Mouse (Mus musculus) liver, embryonic 11.5 days (tissue): ENCODE data around the gene Ino80d. TPM values are rescaled to one million over a fixed set of nuclear protein-coding genes. Genes with fewer than 3 reads are reported as not detected.

ENCODE experiments used
- ATAC-seq: fragments of 200-750 bp; cut with Nextera tagmentation; replicated peaks from 2 replicates; pipeline ENCODE4 v1.8.0; 2017; ENCODE audit warnings: moderate number of reproducible peaks, mild to moderate bottlenecking, moderate TSS enrichment, moderate library complexity; ENCODE audit not compliant: low FRiP score
- DNase-seq: peaks from one replicate; pipeline ENCODE4 v3.0.0-alpha.2; 2017; ENCODE audit warnings: low spot score
- H3K27ac ChIP-seq: fragments of 300-500 bp; sonication (generic); 2 replicates; pipeline ENCODE4 v1.5.1; 2014; ENCODE audit warnings: mild to moderate bottlenecking, low read depth, low read length, control low read depth
- H3K27me3 ChIP-seq: fragments of 300-500 bp; sonication (generic); replicated peaks from 2 replicates; pipeline ENCODE4 v1.6.1; 2014; ENCODE audit warnings: low read length, mixed read lengths; ENCODE audit not compliant: control insufficient read depth, insufficient read depth
- H3K36me3 ChIP-seq: fragments of 300-500 bp; sonication (generic); 2 replicates; pipeline ENCODE4 v1.6.1; 2014; ENCODE audit warnings: mild to moderate bottlenecking, low read length, moderate library complexity, mixed read lengths; ENCODE audit not compliant: control insufficient read depth, insufficient read depth
- H3K4me1 ChIP-seq: fragments of 300-500 bp; sonication (generic); replicated peaks from 2 replicates; pipeline ENCODE4 v1.6.1; 2014; ENCODE audit warnings: low read length, mixed read lengths; ENCODE audit not compliant: control insufficient read depth, insufficient read depth
- H3K4me2 ChIP-seq: fragments of 300-500 bp; sonication (generic); 2 replicates; pipeline ENCODE4 v1.6.1; 2014; ENCODE audit warnings: mild to moderate bottlenecking, control low read depth, moderate library complexity
- H3K4me3 ChIP-seq: fragments of 300-500 bp; sonication (generic); 2 replicates; pipeline ENCODE4 v1.5.1; 2014; ENCODE audit warnings: low read depth, low read length, control low read depth
- H3K9ac ChIP-seq: fragments of 300-500 bp; sonication (generic); 2 replicates; pipeline ENCODE4 v1.6.1; 2014; ENCODE audit warnings: low read depth, low read length, control low read depth
- H3K9me3 ChIP-seq: fragments of 300-500 bp; sonication (generic); 2 replicates; pipeline ENCODE4 v1.6.1; 2016; ENCODE audit warnings: low read length, inconsistent platforms, mixed read lengths; ENCODE audit not compliant: control insufficient read depth
- WGBS: fragments of 180-500 bp; shearing (Covaris S2); extraction: QIAGEN DNeasy Blood & Tissue Kit; methylation state at CpG from one replicate; pipeline ENCODE4 v1.1.7; 2014; 5-methylcytosine and 5-hydroxymethylcytosine counted together
- polyA plus RNA-seq: library from polyadenylated mRNA; unstranded; fragments of >200 nt; fragmentation: Nextera tagmentation; extraction: Ambion mirVana; gene quantifications from 2 replicates; pipeline ENCODE4 v1.2.1, GENCODE M21; 2014

Ino80d gene
- polyA plus RNA-seq, 1 experiment from 2014 or later, result 10.6 TPM

GRCm38 (mm10) chr1:63113274-63114135, 962 bp downstream of the Ino80d start:
- Histone ChIP-seq H3K36me3 (peaks cover 10% of the 10 kb centered on the region), H3K4me1 (peaks cover 21% of the 10 kb centered on the region), H3K4me3 (peak overlapping the region; percentile 92), H3K4me2 (peak overlapping the region; percentile 75), H3K27me3 (no peaks in the 10 kb centered on the region), H3K9me3 (no peaks in the 10 kb centered on the region), H3K27ac (peak overlapping the region; percentile 98), H3K9ac (peak overlapping the region; percentile 88)
- WGBS, result 1% methylated on average over 61 of the region's 92 CpGs
- ATAC-seq (peak; percentile 75), DNase-seq (peak; percentile 75)

- no peaks in the 10 kb centered on the region for H3K9me3 ChIP-seq
- H3K27me3 ChIP-seq, result no peaks in the 10 kb centered on the region
- ATAC-seq (peak; percentile 19), DNase-seq (peak; percentile 64)
- H3K27ac ChIP-seq, result peak overlapping the region; percentile 98
- peak overlapping the region; percentile 75 for H3K4me2 ChIP-seq
- H3K4me3 ChIP-seq, result peak overlapping the region; percentile 92
- peaks cover 23% of the 10 kb centered on the region for H3K4me1 ChIP-seq
- H3K36me3 ChIP-seq, result peaks cover 4% of the 10 kb centered on the region; the same call in 1 of the 2 replicates
- 2% methylated on average over 11 of the region's 11 CpGs for WGBS
- peak overlapping the region; percentile 88 for H3K9ac ChIP-seq
Observed at GRCm38 (mm10) chr1:63112865-63113261, 1.6 kb downstream of the Ino80d start.

- no peak for DNase-seq
- WGBS, result 50% methylated on average over 8 of the region's 8 CpGs
- Histone ChIP-seq H3K9ac (peak overlapping the region; percentile 88), H3K9me3 (no peaks in the 10 kb centered on the region), H3K4me2 (peak overlapping the region; percentile 75), H3K36me3 (peaks cover 4% of the 10 kb centered on the region; the same call in 1 of the 2 replicates), H3K27me3 (no peaks in the 10 kb centered on the region), H3K27ac (peak overlapping the region; percentile 98), H3K4me1 (peaks cover 26% of the 10 kb centered on the region), H3K4me3 (peak overlapping the region; percentile 92)
- no peak for ATAC-seq
Observed at GRCm38 (mm10) chr1:63112151-63112864, 2.2 kb downstream of the Ino80d start.

GRCm38 (mm10) chr1:63110536-63111285, 3.8 kb downstream of the Ino80d start:
- Histone ChIP-seq H3K4me1 (peaks cover 20% of the 10 kb centered on the region), H3K9ac (0 out of 2 replicates have a peak overlapping the region, but pooled peaks have one; percentile 20), H3K27ac (no peak overlapping the region), H3K9me3 (no peaks in the 10 kb centered on the region), H3K4me3 (no peak overlapping the region), H3K27me3 (no peaks in the 10 kb centered on the region), H3K36me3 (no peaks in the 10 kb centered on the region; the same call in 1 of the 2 replicates), H3K4me2 (no peak overlapping the region)
- 56% methylated on average over 7 of the region's 7 CpGs for WGBS
- no peak for ATAC-seq
- no peak for DNase-seq

- 81% methylated on average over 6 of the region's 6 CpGs for WGBS
- Histone ChIP-seq H3K4me3 (no peak overlapping the region), H3K36me3 (peaks cover 8% of the 10 kb centered on the region; the same call in 1 of the 2 replicates), H3K27ac (no peak overlapping the region), H3K9me3 (no peaks in the 10 kb centered on the region), H3K4me1 (peaks cover 20% of the 10 kb centered on the region), H3K27me3 (no peaks in the 10 kb centered on the region), H3K9ac (no peak overlapping the region), H3K4me2 (no peak overlapping the region)
- no peak for ATAC-seq
- no peak for DNase-seq
Observed at GRCm38 (mm10) chr1:63107614-63108327, 6.7 kb downstream of the Ino80d start.

- ATAC-seq, result no peak
- Histone ChIP-seq H3K27me3 (no peaks in the 10 kb centered on the region), H3K27ac (no peak overlapping the region)
Observed at GRCm38 (mm10) chr1:63102758-63103451, 11.6 kb downstream of the Ino80d start.

GRCm38 (mm10) chr1:63100196-63100595, 14.3 kb downstream of the Ino80d start:
- H3K27me3 ChIP-seq, result no peaks in the 10 kb centered on the region
- H3K9me3 ChIP-seq, result no peaks in the 10 kb centered on the region
- H3K4me1 ChIP-seq, result no peaks in the 10 kb centered on the region
- H3K4me2 ChIP-seq, result no peak overlapping the region
- H3K9ac ChIP-seq, result no peak overlapping the region
- DNase-seq (no peak), ATAC-seq (no peak)
- H3K27ac ChIP-seq, result no peak overlapping the region
- 93% methylated on average over 8 of the region's 8 CpGs for WGBS
- peaks cover 25% of the 10 kb centered on the region for H3K36me3 ChIP-seq
- H3K4me3 ChIP-seq, result no peak overlapping the region

More at GRCm38 (mm10) chr1:63102758-63103451, 11.6 kb downstream of the Ino80d start:
- Histone ChIP-seq H3K9me3 (no peaks in the 10 kb centered on the region), H3K4me2 (no peak overlapping the region), H3K4me3 (no peak overlapping the region), H3K4me1 (0 out of 2 replicates have a peak, but pooled peaks cover 4% of the 10 kb centered on the region), H3K36me3 (peaks cover 25% of the 10 kb centered on the region), H3K9ac (no peak overlapping the region)
- DNase-seq, result no peak
- WGBS, result 89% methylated on average over 12 of the region's 12 CpGs
